Mouse (Mus musculus): ENCODE measurements at regions not wholly inside any gene's neighbourhood (a gene's known extent, or its start where the extent isn't known, plus 50 kb on each side); places are given as distances from the start of the nearest gene placed in this dataset.

GRCm38 (mm10) chr16:87130733-87131640, 223.0 kb upstream of the N6amt1 start:
- TF ChIP-seq ZNF384 (IDR thresholded peaks at IDR 0.05; ENCODE audit: low read depth, low read length) (no peak), MAFK (IDR thresholded peaks at IDR 0.05; ENCODE audit: insufficient read depth, low read depth, low read length) (no peak)

Data from ES-E14 (cell line).